Mouse (Mus musculus): ENCODE measurements around the gene Mtch1. TPM values are rescaled to one million over a fixed set of nuclear protein-coding genes. Genes with fewer than 3 reads are reported as not detected.
"Not testable (repeated sequence)": the region's sequence is repeated elsewhere in the genome, so short reads cannot be mapped to it uniquely, and the experiment has no call there.

The Mtch1 gene
- total RNA-seq, 2 experiments from 2014 or later = 12.3 to 42.3 TPM

DNA sequence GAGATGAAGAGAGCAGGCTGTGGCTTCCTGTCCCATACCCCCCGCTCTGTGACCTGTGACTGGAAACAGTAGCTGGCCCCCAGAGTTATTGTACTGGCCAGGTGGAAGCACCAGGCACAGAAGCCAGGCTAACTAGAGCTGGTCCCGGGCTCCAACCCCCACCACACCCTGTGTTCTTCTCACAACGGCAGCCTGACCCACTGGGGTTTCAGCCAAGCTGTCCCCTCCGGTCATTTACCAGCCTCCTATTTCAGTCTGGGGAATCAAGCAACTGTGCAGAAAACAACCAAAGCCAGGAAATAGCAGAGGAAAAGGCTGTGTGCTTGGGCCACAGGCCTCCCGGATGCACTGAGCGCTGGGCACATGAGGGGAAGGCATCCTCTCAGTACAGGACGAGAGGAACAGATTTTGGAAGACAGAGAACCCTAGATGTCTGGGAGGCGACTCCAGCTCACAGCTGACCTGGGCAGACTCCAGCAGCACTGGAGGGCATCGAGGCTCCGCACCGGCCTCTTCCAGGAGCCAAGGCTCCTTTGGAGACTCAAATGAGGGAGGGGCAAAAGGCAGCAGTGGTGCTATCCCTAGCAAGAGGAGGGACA is 8.5 kb downstream of the Mtch1 start:
- ATAC-seq (replicated peaks; ENCODE audit: low FRiP score, poor library complexity, severe bottlenecking) = no peak

DNA sequence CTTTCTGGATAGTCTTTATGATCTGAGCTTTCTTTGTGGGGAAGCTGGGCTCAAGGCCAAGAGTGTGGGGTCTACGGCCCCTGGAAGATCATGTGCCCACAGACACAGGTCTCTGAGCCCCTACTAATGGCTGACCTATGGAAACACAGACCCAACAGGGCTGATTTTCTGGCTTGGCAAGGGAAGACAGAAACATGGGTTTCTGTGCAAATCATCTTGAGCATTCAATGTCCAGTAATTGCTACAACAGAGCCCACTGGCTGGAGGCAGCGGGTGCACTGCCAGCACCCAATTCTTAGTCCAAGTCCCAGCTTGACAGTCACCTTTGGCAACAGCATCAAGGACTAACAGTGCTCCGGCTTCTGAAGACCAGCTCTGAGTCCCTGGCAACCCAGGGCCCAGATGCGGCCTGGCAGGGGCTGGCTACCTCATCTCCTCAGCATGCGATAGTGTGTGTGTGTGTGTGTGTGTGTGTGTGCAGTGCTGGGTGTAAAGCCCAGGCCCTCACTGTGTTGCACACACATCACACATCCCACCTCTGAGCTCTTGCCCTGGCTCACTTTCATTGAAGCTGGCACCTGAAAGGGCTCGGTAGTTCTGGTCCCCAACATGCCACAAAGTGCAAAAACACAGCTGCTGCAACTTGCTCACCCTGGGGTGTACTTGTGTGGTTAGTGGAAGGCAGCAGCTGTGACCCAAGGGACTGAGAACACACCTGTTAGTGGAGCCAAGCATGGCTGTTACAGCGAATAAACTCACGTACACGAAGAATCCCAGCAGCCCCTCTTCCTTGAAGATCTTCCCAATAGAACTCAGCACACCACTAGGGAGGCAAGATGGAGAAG is 9.5 kb downstream of the Mtch1 start:
- no peak for ATAC-seq (replicated peaks; ENCODE audit: low FRiP score, poor library complexity, severe bottlenecking)

DNA sequence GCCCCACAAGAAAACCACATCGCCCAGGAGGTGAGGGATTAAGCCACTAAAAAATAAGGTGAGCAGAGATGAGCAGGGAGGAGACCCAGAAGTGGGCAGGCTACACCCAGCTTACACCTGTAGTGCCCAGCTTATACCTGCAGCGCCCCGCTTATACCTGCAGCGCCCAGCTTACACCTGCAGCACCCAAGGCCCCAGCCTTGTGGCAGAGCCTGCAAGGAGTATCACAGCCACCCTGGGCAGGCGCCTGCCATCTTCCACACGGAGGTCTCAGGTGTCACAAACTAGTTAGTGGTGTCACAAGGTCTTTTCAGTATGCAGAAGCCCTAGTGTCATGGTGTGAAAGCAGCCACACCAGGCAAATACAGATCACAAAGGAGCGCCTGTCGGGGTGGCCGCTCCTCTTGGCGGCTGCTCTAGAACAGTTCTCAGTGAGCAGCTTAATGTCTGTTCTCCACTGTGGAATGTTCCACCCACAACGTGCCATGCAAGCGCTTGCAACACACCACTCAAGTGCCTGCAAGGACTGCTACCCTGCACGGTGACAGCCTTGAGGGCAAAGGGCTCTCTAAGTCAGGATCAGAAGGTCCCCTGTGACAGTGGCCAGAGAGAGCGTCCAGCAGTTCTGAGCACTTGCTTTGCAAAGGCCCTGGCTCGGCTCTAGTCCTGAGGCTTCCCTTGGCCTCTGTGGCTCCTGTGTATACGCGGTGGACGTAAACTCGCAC is 11.3 kb downstream of the Mtch1 start:
- no peak for ATAC-seq (replicated peaks; ENCODE audit: low FRiP score, poor library complexity, severe bottlenecking)

DNA sequence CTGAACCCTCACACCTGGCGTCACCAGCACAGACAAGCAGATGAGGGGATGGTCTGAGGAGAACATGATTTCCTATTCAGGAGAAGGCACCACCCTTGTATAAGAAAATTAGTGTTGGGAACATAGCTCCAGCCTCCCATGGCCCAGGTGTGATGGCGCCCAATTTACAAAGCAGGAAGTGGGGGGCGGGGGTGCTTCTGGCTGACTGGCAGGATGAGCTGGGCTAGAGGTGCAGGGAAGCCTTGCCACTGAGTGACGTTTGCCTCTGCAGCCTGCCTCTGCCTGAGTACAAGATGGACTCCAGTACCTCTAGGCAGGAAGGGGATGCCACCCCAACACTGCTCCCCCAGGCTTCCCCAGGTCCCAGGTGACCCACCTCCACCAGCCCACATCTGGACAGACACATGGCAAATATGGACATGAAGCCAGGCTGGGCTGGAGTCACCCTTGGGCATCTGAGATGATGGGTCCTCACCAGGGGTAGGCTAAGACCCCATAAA is 15.5 kb downstream of the Mtch1 start:
- no peak for ATAC-seq (replicated peaks; ENCODE audit: low FRiP score, poor library complexity, severe bottlenecking)

DNA sequence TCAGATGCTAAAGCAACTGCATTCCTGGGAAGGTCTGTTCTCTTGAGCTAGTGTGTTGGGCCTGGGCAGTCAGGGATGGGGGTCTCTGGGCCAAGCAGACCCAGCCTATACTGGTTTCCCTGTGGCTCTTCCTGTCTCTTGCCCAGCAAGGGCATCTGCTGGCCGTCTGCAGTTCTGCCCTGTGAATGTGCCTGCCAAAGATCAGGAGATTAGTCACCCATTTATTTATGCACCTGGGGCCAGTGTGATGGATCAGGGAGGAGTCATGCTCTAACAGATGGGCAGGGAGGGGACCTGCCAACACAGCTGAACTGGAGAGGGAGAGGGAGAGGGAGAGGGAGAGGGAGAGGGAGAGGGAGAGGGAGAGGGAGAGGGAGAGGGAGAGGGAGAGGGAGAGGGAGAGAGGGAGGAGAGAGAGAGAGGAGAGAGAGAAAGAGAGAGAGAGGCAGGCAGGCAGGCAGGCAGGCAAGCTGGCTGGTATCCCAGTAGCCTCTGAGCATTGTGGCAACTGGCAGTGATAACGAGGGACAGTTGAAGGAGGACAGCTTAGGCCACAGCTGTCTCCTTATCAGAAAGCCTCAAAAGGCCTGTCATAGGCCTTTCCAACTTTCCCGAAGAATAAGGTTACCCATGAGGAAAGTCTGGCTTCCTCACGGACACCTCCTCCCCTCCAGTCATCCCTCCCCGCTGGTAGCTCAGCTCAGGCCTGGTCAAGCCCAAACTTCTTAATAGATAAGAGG is 16.9 kb downstream of the Mtch1 start:
- ATAC-seq (replicated peaks; ENCODE audit: low FRiP score, poor library complexity, severe bottlenecking) = no peak

DNA sequence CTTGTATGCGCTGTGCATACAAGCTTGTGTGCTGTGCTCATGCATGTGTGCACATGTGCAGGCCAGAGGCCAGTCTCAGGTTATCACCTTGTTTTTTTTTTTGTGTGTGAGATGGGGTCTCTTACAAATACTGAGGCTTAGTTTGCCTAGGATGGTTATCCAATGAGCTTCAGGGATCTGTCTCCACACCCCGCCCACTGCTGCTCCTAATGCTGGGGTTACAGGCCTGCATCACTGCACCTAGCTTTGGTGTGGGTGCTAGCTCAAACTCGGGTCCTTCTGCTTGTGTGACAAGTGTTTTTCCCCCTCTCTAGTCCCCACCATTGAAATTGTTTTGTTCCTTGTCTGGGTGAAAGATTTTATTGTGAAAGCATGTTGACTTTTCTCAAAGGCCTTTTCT is 17.5 kb downstream of the Mtch1 start:
- no peak for ATAC-seq (replicated peaks; ENCODE audit: low FRiP score, poor library complexity, severe bottlenecking)

DNA sequence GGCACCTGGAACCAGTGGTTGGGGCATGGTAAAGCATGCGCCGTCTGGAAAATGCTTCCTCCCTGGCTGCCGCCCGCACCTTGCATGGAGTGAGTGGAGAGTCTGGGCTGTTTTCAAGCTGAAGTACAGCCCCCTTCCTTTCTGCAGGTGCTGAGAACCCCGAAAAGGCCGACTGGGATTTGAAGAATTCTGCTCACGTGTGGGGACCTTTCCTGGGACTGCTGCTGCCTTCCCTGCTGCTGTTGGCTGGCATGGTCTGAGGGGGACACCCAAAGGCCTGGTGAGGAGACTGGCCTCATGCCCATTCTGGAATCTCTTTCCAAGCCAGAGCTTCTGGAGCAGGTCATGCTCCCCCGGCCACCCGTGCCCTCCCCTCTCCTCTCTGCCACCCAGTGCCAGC is 20.0 kb downstream of the Mtch1 start:
- ATAC-seq (replicated peaks; ENCODE audit: low FRiP score, poor library complexity, severe bottlenecking) = no peak

DNA sequence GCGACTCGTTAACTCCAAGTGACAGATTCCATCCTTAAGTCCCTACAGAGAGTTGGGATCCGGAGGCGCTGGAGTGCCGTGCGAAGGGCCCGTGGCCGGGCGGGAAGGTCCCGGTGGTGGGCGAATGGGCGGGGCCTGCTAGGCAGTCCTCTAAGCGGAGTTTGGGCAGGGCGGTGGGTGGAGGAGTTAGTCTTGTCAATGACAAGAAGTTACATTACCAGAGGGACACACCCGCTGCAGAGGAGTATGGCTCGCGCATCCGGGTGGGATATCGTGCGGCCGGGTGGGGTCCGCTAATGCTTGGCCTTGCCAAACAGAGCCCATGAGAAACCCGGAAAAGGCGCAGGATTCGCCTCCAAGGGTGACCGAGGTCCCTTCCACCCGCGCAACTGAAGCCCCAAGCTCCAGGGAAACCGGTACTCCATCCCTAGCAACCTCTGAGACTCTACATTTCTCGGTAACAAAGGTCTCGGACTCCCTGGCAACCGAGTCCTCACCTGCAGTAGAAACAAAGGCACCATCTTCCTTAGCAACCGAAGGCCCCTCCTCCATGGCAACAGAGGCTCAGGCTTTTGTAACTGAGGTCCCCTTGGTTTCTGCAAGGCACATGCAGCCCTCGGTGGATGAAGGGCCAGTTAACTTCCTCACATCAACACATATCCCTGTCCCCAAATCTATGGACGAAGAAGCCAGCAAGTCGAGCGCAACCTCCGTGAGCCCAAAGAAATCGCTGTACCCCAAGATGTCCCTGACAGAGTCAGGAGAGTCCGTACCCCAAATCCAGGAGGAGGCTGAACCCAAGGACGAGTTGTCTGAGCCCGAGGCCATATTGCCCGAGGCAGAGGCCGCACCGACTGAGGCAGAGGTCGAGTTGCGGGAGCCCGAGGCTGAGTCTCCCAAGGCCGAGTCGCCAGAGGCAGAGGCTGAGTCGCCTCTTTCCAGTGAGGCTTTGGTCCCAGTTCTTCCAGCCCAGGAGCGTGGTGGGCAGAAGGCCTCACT is 20.9 kb downstream of the Mtch1 start:
- no peak for ATAC-seq (replicated peaks; ENCODE audit: low FRiP score, poor library complexity, severe bottlenecking)

DNA sequence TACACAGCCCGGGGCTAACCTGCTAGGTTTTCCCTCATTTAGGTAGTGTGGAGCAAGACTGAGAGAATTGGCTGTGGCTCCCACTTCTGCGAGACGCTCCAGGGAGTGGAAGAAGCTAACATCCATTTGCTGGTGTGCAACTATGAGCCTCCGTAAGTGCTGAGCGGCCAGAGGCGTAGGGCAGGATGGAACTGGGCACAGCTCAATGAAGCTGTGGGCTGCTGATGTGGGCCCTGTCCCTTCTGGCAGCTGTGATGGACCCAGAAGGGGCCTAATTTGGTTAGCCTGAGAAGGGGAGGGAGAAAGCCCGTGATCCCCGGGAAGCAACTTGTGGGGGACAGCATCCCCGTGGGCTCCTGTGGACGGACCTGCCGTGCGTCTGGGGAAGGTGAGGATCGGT is 21.9 kb downstream of the Mtch1 start:
- no peak for ATAC-seq (replicated peaks; ENCODE audit: low FRiP score, poor library complexity, severe bottlenecking)

DNA sequence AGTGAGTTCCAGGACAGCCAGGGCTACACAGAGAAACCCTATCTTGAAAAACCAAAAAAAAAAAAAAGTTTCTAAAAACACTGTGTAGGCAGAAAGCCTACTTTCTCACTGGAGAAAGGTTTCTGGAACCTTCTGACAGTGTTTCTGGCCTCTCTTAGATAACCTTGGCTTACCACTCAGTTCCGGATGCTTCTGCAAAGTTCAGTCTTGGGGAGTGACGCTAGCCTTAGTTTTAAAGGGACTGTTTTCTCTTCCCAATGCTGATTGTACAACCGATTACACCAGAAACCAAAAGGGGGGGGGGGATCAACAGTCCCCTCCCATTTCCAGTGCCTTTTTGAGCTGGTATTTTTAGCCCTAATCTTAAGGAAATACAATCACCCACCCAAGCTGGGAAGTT is 24.1 kb downstream of the Mtch1 start:
- no peak for ATAC-seq (replicated peaks; ENCODE audit: low FRiP score, poor library complexity, severe bottlenecking)

DNA sequence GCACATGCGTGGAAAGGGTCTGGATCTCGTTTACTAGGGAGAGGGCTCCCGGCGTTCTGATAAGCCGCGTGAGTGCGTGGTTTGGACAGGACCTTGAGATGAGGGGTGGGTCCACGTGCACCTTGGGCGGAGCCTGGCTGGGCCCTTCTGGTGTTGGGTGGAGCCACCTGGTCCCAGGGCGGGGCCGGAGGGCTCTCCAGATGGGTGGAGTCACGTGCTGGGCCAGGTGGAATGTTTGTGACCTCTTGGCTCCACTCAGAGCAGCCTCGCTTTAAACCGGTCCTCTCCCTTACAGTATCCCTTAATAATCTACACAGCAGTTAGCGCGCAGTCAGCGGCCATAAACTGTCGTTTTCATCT is 25.2 kb downstream of the Mtch1 start:
- ATAC-seq (replicated peaks; ENCODE audit: low FRiP score, poor library complexity, severe bottlenecking) = no peak

DNA sequence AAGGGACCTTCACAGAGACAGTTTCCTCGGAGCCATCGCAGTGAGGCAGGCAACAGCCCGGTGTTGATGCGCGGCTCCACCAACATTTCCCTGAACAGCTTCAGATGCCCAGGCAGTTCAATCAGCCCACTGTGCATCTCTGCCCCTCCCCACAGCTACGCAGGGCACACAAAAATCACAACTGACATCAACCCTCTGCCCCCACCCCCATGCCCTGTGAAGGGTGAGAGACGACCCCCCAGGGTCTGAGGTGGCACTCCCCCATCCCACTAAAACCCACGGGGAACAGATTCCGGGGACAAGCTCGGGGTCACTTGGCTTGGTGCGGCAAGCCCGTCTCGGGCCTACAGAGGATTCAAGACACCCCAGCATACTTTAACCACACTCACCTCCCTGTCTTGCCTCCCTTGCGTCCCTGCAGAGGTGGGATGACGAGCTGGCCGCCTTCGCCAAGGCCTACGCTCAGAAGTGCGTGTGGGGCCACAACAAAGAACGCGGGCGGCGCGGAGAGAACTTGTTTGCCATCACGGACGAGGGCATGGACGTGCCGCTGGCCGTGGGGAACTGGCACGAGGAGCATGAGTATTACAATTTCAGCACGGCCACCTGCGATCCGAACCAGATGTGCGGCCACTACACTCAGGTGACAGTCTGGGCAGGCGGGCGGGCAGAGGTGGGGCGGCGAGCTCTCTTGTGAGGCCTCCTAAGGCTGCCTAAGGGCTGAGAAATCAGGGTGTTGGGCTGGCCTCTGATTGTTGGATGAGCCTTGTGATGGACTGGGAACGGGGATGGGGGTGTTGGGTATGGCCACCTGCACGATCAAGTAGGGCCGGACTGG is 25.8 kb downstream of the Mtch1 start:
- ATAC-seq (replicated peaks; ENCODE audit: low FRiP score, poor library complexity, severe bottlenecking) = no peak

DNA sequence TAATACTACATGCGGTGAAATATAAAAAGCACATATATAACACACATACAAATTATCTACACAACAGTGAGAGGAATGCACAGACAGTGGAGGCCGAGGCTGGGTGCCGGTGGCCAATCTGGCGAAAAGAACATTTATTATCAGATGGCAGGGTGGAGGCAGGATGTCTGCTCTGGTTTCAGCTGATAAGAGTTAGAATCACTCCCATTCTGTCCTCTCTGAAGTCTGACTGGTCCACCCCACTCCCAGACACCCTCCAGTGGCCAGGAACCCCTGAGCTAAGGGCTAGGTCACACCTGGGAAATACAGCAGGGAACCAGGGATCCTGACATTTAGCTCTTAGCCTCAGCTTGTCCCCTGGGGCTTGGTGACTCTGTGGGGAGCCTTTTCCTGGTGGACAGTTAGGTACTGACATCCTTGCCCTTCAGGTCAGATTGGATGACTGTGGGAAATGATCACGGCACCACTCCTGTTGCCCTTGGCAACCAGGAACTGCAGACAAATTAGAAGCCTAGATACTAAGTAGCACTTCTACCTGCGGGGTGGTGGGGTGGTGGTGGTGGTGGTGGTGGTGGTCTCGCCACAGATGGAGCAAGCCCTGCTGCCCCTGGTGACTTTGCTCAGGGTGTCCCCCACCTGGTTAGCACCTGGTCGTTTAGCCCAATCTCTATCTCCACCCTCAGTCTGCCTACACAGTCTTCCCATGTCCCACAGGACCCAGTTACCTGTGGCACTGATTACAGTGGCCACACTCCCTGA is 27.7 kb downstream of the Mtch1 start:
- ATAC-seq (replicated peaks; ENCODE audit: low FRiP score, poor library complexity, severe bottlenecking) = no peak

DNA sequence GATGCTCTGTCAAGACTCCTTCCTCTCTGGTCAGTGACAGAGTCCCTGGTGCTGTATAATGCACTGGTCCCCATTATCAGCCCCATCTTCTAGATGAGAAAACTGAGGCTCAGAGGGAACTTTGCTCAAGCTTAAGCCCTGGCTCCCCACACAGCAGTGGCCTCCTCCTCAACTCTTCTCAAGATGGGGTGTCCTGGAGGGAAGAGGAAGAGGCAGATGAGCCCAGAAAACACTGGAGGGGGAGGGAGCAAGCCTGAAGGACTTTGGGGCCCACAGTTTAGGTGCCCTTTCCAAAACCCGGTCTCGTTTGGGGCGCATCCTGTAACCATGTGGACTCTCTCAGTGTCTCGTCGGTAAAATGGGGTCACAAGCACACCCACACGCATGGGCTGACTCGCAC is 28.3 kb downstream of the Mtch1 start:
- ATAC-seq (replicated peaks; ENCODE audit: low FRiP score, poor library complexity, severe bottlenecking) = no peak

DNA sequence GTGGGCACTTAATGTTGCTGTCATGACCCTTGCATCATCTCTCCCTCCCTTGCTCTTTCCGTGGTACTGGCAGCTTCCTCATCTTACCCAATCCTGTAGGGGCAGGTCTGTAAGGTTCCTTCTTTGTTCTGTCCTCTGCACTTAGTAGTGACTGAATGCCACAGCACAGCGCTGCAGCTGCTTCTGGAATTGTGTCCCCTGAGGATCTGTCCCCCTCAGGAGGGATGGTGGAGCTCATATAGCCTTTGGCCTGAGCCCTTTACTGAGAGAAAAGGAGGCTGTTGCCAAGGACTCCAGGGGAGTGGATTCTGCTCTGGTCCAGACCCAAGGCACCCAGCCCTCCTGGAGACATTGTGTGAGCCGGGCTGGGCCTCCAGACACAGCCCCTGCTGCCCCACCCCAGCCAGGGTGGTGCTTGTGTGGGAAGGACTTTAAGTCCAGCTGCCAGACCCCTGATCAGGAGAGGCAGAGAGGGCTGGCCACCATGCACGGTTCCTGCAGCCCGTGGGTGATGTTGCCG is 28.9 kb downstream of the Mtch1 start:
- ATAC-seq (replicated peaks; ENCODE audit: low FRiP score, poor library complexity, severe bottlenecking) = no peak

DNA sequence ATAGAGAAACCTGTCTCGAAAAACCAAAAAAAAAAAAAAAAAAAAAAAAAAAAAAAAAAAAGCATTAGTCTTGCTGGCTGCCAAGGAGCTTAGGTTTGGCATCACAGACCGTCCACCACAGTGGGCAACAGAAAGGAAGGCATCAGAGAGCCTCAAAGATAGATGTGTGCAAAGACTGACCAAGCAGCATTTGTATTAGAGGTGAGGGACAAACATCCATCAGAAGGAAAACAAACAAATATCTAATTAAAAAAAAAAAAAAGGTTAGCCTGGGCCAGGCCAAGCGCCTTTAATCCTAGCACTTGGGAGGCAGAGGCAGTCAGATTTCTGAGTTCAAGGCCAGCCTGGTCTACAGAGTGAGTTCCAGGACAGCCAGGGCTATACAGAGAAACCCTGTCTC is 30.4 kb downstream of the Mtch1 start, which contains the start of gene Pi16:
Gene Pi16 (plus strand): TSS at position 301 of the 400 bp plus-strand sequence.
- not testable (repeated sequence) for ATAC-seq (replicated peaks; ENCODE audit: low FRiP score, poor library complexity, severe bottlenecking)

DNA sequence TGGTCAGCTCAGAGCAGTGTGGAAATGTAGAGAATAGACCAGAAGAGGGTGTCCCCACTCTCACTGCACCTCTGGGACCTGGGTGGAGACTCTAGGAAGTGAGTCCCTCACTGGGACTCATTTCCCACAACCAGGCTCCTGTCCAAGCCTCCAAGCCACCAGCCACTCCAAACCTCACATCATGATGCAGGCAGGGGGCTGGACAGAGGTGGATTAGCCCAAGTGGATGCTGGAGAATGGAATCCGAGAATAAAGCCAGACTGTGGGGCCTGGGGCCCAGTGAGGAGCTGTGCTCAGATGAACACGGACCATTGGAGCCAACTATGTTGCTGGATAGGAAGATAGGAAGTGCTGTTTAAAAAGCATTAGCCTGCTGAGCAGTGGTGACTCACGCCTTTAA is 30.8 kb downstream of the Mtch1 start:
- no peak for ATAC-seq (replicated peaks; ENCODE audit: low FRiP score, poor library complexity, severe bottlenecking)
